Comparison of ENCODE assay signal across 10 mouse cellular contexts in the genomic region with DNA sequence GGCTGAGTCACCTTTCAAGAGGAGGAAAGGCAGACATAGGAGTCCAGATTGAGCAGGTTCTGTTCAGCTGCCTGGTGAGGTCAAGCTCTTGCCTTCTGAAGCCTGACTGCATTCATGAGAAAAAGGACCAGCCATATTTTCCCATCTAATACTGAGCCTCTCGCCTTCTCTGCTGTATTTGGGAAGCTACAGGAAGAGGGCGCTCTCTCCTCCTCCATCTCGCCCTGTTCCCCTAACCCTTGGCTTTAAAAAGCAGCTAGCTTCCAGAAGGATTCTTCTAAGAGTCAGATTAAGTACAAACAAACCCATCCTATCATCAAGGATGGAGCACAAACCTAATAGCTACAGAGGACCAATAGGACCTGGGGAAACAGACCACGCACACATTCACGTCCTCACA.
DNase-seq lines count a peak whose midpoint lies in the region; ATAC-seq and TF ChIP-seq lines count a peak whose summit lies in the region.
"Had no signal": no experiment of that assay in that cellular context is flagged by ENCODE, and none has a peak within 500 bp of the region (broad histone marks: within the 10 kb centered on the region; RNA-seq: fewer than 3 reads in every experiment).

No protein-coding gene starts in this region.

- H3K9ac ChIP-seq in intestine, postnatal 0 days (ENCODE audit: low read depth, low read length): no peak overlapping the region
- no peak overlapping the region for H3K9ac ChIP-seq in intestine, embryonic 15.5 days
- H3K9ac ChIP-seq in midbrain, embryonic 14.5 days (replicated peaks; ENCODE audit: low read length): no peak overlapping the region
- no peak overlapping the region for H3K9ac ChIP-seq in midbrain, embryonic 16.5 days (ENCODE audit: low read depth, low read length)
- H3K9ac ChIP-seq: neural tube, embryonic 15.5 days had no signal

- H3K27me3 ChIP-seq in intestine, postnatal 0 days (replicated peaks; ENCODE audit: control insufficient read depth, insufficient read depth, low read length): peaks cover 13% of the 10 kb centered on the region; the same call in 1 of the 2 replicates
- H3K27me3 ChIP-seq in intestine, embryonic 15.5 days (replicated peaks): peaks cover 6% of the 10 kb centered on the region
- no peaks in the 10 kb centered on the region for H3K27me3 ChIP-seq in midbrain, embryonic 14.5 days (ENCODE audit: control insufficient read depth, insufficient read depth, low read length)
- H3K27me3 ChIP-seq in midbrain, embryonic 16.5 days (ENCODE audit: control insufficient read depth, insufficient read depth, low read depth, low read length): no peaks in the 10 kb centered on the region
- H3K27me3 ChIP-seq in small intestine, adult 2 months (ENCODE audit: control insufficient read depth, insufficient read depth, low read length): no peaks in the 10 kb centered on the region
- H3K27me3 ChIP-seq: neural tube, embryonic 15.5 days had no signal

- ATAC-seq in intestine, postnatal 0 days: no peak
- no peak for ATAC-seq in intestine, embryonic 15.5 days
- no peak for ATAC-seq in midbrain, embryonic 14.5 days (ENCODE audit: low FRiP score, low TSS enrichment)
- ATAC-seq in midbrain, embryonic 16.5 days: no peak

- peak; percentile 55 for DNase-seq in midbrain, embryonic 14.5 days
- peak; percentile 53 for DNase-seq in brain, embryonic 14.5 days (ENCODE audit: low read depth)
- DNase-seq in cerebellum, adult 11-12 months: no peak
- no peak for DNase-seq in right cerebral cortex, postnatal 36 days (ENCODE audit: low spot score in 2 of 2)
- DNase-seq: gastrocnemius, postnatal 14 days had no signal

- H3K4me2 ChIP-seq in intestine, postnatal 0 days (replicated peaks; ENCODE audit: low read depth): no peak overlapping the region
- H3K4me2 ChIP-seq in intestine, embryonic 15.5 days (replicated peaks): no peak overlapping the region
- no peak overlapping the region for H3K4me2 ChIP-seq in midbrain, embryonic 14.5 days (ENCODE audit: low read length)
- H3K4me2 ChIP-seq in midbrain, embryonic 16.5 days (ENCODE audit: low read length): no peak overlapping the region
- H3K4me2 ChIP-seq: neural tube, embryonic 15.5 days had no signal

- H3K9me3 ChIP-seq in intestine, postnatal 0 days (ENCODE audit: control insufficient read depth): no peaks in the 10 kb centered on the region
- H3K9me3 ChIP-seq in intestine, embryonic 15.5 days: no peaks in the 10 kb centered on the region
- H3K9me3 ChIP-seq in midbrain, embryonic 14.5 days (ENCODE audit: control insufficient read depth, low read length): no peaks in the 10 kb centered on the region
- H3K9me3 ChIP-seq in midbrain, embryonic 16.5 days (replicated peaks; ENCODE audit: control insufficient read depth, low read length, poor library complexity, severe bottlenecking): no peaks in the 10 kb centered on the region; the same call in 1 of the 2 replicates
- H3K9me3 ChIP-seq: neural tube, embryonic 15.5 days had no signal

- no peaks in the 10 kb centered on the region for H3K36me3 ChIP-seq in intestine, postnatal 0 days (ENCODE audit: control insufficient read depth, insufficient read depth)
- no peaks in the 10 kb centered on the region for H3K36me3 ChIP-seq in intestine, embryonic 15.5 days
- H3K36me3 ChIP-seq in midbrain, embryonic 14.5 days (ENCODE audit: control insufficient read depth, insufficient read depth, low read length): no peaks in the 10 kb centered on the region
- no peaks in the 10 kb centered on the region for H3K36me3 ChIP-seq in midbrain, embryonic 16.5 days (ENCODE audit: control insufficient read depth, insufficient read depth, low read length)
- no peaks in the 10 kb centered on the region for H3K36me3 ChIP-seq in small intestine, adult 2 months (ENCODE audit: control insufficient read depth, insufficient read depth, low read length)
- H3K36me3 ChIP-seq: neural tube, embryonic 15.5 days had no signal

- no peak overlapping the region for H3K4me3 ChIP-seq in intestine, postnatal 0 days (ENCODE audit: low read depth, low read length)
- no peak overlapping the region for H3K4me3 ChIP-seq in intestine, embryonic 15.5 days (replicated peaks)
- no peak overlapping the region for H3K4me3 ChIP-seq in midbrain, embryonic 14.5 days (replicated peaks; ENCODE audit: low read depth, low read length)
- H3K4me3 ChIP-seq in midbrain, embryonic 16.5 days (ENCODE audit: low read depth, low read length): no peak overlapping the region
- no peak overlapping the region for H3K4me3 ChIP-seq in small intestine, adult 2 months (ENCODE audit: low read depth, low read length)
- H3K4me3 ChIP-seq: neural tube, embryonic 15.5 days had no signal

- H3K27ac ChIP-seq in intestine, postnatal 0 days (ENCODE audit: low read depth, low read length): no peak overlapping the region
- H3K27ac ChIP-seq in intestine, embryonic 15.5 days: no peak overlapping the region
- no peak overlapping the region for H3K27ac ChIP-seq in midbrain, embryonic 14.5 days (replicated peaks; ENCODE audit: low read depth, low read length)
- H3K27ac ChIP-seq in midbrain, embryonic 16.5 days (ENCODE audit: low read length): no peak overlapping the region
- H3K27ac ChIP-seq in small intestine, adult 2 months (ENCODE audit: insufficient read depth, low read depth, low read length): no peak overlapping the region
- H3K27ac ChIP-seq: neural tube, embryonic 15.5 days had no signal

- TF ChIP-seq CTCF in intestine, postnatal 0 days (IDR thresholded peaks at IDR 0.05; ENCODE audit: low read depth): peak; percentile 70
- peak; percentile 60; the same call in 1 of the 2 replicates for TF ChIP-seq CTCF in brain, embryonic 14.5 days (IDR thresholded peaks at IDR 0.05; ENCODE audit: borderline replicate concordance, extremely low read depth, insufficient read depth, insufficient read length)
- peak; percentile 29; the same call in 1 of the 2 replicates for TF ChIP-seq CTCF in small intestine, adult 2 months (IDR thresholded peaks at IDR 0.05; ENCODE audit: extremely low read depth, insufficient read length, insufficient replicate concordance, low read depth, low read length)

- H3K4me1 ChIP-seq in intestine, postnatal 0 days (replicated peaks; ENCODE audit: control insufficient read depth, insufficient read depth, low read length): no peaks in the 10 kb centered on the region
- no peaks in the 10 kb centered on the region for H3K4me1 ChIP-seq in intestine, embryonic 15.5 days (replicated peaks)
- no peaks in the 10 kb centered on the region for H3K4me1 ChIP-seq in midbrain, embryonic 14.5 days (ENCODE audit: control insufficient read depth, insufficient read depth, low read length)
- peaks cover 3% of the 10 kb centered on the region; the same call in 1 of the 2 replicates for H3K4me1 ChIP-seq in midbrain, embryonic 16.5 days (ENCODE audit: control insufficient read depth, insufficient read depth, low read length)
- no peaks in the 10 kb centered on the region for H3K4me1 ChIP-seq in small intestine, adult 2 months (ENCODE audit: control insufficient read depth, insufficient read depth, insufficient read length, low read length)
- H3K4me1 ChIP-seq: neural tube, embryonic 15.5 days had no signal

- 32% methylated on average over 5 of the region's 5 CpGs for WGBS in intestine, postnatal 0 days
- 35% methylated on average over 5 of the region's 5 CpGs for WGBS in intestine, embryonic 15.5 days
- 36% methylated on average over 5 of the region's 5 CpGs for WGBS in midbrain, embryonic 14.5 days
- WGBS in midbrain, embryonic 16.5 days: 31% methylated on average over 5 of the region's 5 CpGs
- WGBS in small intestine, adult 2 months: 26% methylated on average over 5 of the region's 5 CpGs

- TF ChIP-seq POLR2A in brain, embryonic 14.5 days (IDR thresholded peaks at IDR 0.05; ENCODE audit: borderline replicate concordance, extremely low read depth, insufficient read depth, insufficient read length, poor library complexity, severe bottlenecking): no peak
- TF ChIP-seq POLR2A in small intestine, adult 2 months (IDR thresholded peaks at IDR 0.05; ENCODE audit: low read depth, low read length): no peak

Comparison
In these comparisons a context has a peak if more than half of its experiments do, and no peak if none do; other contexts are left out.
1. DNase-seq: peak in midbrain, embryonic 14.5 days (single experiment) and brain, embryonic 14.5 days (single experiment); none in cerebellum, adult 11-12 months (single experiment) and right cerebral cortex, postnatal 36 days (0 of 2).
2. Peak in every context shown above with its lines, with median percentiles within 50 percentile points of each other: CTCF ChIP-seq.